8 mouse cellular contexts compared by ENCODE assay signal in genomic region chr5:146833673-146834201, GRCm38 (mm10). TPM values are rescaled to one million over a fixed set of nuclear protein-coding genes. Genes with fewer than 3 reads are reported as not detected.
DNase-seq lines count a peak whose midpoint lies in the region; ATAC-seq and TF ChIP-seq lines count a peak whose summit lies in the region.

No protein-coding gene starts in this region.

- ATAC-seq in kidney, postnatal 0 days (replicated peaks; ENCODE audit: low FRiP score, low read depth): no peak
- ATAC-seq in hindbrain, postnatal 0 days: no peak
- no peak for ATAC-seq in midbrain, embryonic 16.5 days

- no peaks in the 10 kb centered on the region for H3K27me3 ChIP-seq in kidney, postnatal 0 days (ENCODE audit: insufficient read depth, low read length)
- H3K27me3 ChIP-seq in embryonic facial prominence, embryonic 10.5 days (replicated peaks; ENCODE audit: low read depth, poor library complexity, severe bottlenecking): no peaks in the 10 kb centered on the region
- no peaks in the 10 kb centered on the region for H3K27me3 ChIP-seq in hindbrain, postnatal 0 days (ENCODE audit: insufficient read depth, low read length)
- H3K27me3 ChIP-seq in midbrain, embryonic 16.5 days (ENCODE audit: control insufficient read depth, insufficient read depth, low read depth, low read length): no peaks in the 10 kb centered on the region

- 14% methylated on average over 8 of the region's 8 CpGs for WGBS in kidney, postnatal 0 days
- 24% methylated on average over 8 of the region's 8 CpGs for WGBS in embryonic facial prominence, embryonic 10.5 days
- 22% methylated on average over 8 of the region's 8 CpGs for WGBS in hindbrain, postnatal 0 days
- 26% methylated on average over 8 of the region's 8 CpGs for WGBS in midbrain, embryonic 16.5 days

- DNase-seq in kidney, postnatal 0 days (ENCODE audit: low spot score): no peak
- DNase-seq in kidney, postnatal 14 days: no peak
- DNase-seq in embryonic facial prominence, embryonic 10.5 days (ENCODE audit: low spot score): no peak
- no peak for DNase-seq in hindbrain, postnatal 0 days (ENCODE audit: low spot score)
- DNase-seq in right cerebral cortex, postnatal 4 days: no peak
- no peak for DNase-seq in natural killer cell, adult 2 months (ENCODE audit: low spot score in 2 of 2)
- DNase-seq in embryo, embryonic 9.5 days (ENCODE audit: extremely low spot score): no peak

- peaks cover 32% of the 10 kb centered on the region for H3K36me3 ChIP-seq in kidney, postnatal 0 days (ENCODE audit: insufficient read depth, low read length)
- H3K36me3 ChIP-seq in embryonic facial prominence, embryonic 10.5 days (replicated peaks): peaks cover 48% of the 10 kb centered on the region
- peaks cover 31% of the 10 kb centered on the region; the same call in 1 of the 2 replicates for H3K36me3 ChIP-seq in hindbrain, postnatal 0 days (ENCODE audit: insufficient read depth, low read length)
- H3K36me3 ChIP-seq in midbrain, embryonic 16.5 days (ENCODE audit: control insufficient read depth, insufficient read depth, low read length): peaks cover 16% of the 10 kb centered on the region

- H3K27ac ChIP-seq in kidney, postnatal 0 days: peak overlapping the region; percentile 88; the same call in 1 of the 2 replicates
- peak overlapping the region; percentile 99 for H3K27ac ChIP-seq in embryonic facial prominence, embryonic 10.5 days (replicated peaks)
- peak overlapping the region; percentile 89; the same call in 1 of the 2 replicates for H3K27ac ChIP-seq in hindbrain, postnatal 0 days
- peak overlapping the region; percentile 94; the same call in 1 of the 2 replicates for H3K27ac ChIP-seq in midbrain, embryonic 16.5 days (ENCODE audit: low read length)

- H3K9ac ChIP-seq in kidney, postnatal 0 days (ENCODE audit: low read depth, low read length): peak overlapping the region; percentile 96
- peak overlapping the region; percentile 80 for H3K9ac ChIP-seq in hindbrain, postnatal 0 days (replicated peaks; ENCODE audit: low read length)
- H3K9ac ChIP-seq in midbrain, embryonic 16.5 days (ENCODE audit: low read depth, low read length): peak overlapping the region; percentile 98

- TF ChIP-seq CTCF in kidney, postnatal 0 days (IDR thresholded peaks at IDR 0.05; ENCODE audit: low read depth): no peak
- TF ChIP-seq CTCF in hindbrain, postnatal 0 days (IDR thresholded peaks at IDR 0.05; ENCODE audit: low read depth): no peak

- peak overlapping the region; percentile 67 for H3K4me2 ChIP-seq in kidney, postnatal 0 days (ENCODE audit: low read length)
- H3K4me2 ChIP-seq in hindbrain, postnatal 0 days (ENCODE audit: low read depth, low read length): peak overlapping the region; percentile 83
- H3K4me2 ChIP-seq in midbrain, embryonic 16.5 days (ENCODE audit: low read length): peak overlapping the region; percentile 76

- no peaks in the 10 kb centered on the region for H3K9me3 ChIP-seq in kidney, postnatal 0 days (replicated peaks; ENCODE audit: low read length)
- no peaks in the 10 kb centered on the region for H3K9me3 ChIP-seq in embryonic facial prominence, embryonic 10.5 days
- no peaks in the 10 kb centered on the region for H3K9me3 ChIP-seq in hindbrain, postnatal 0 days (ENCODE audit: low read length)
- no peaks in the 10 kb centered on the region for H3K9me3 ChIP-seq in midbrain, embryonic 16.5 days (replicated peaks; ENCODE audit: control insufficient read depth, low read length, poor library complexity, severe bottlenecking)

- peak overlapping the region; percentile 93 for H3K4me3 ChIP-seq in kidney, postnatal 0 days (replicated peaks; ENCODE audit: low read depth, low read length)
- peak overlapping the region; percentile 99 for H3K4me3 ChIP-seq in embryonic facial prominence, embryonic 10.5 days
- peak overlapping the region; percentile 58 for H3K4me3 ChIP-seq in hindbrain, postnatal 0 days (ENCODE audit: low read length)
- peak overlapping the region; percentile 88 for H3K4me3 ChIP-seq in midbrain, embryonic 16.5 days (ENCODE audit: low read depth, low read length)

- H3K4me1 ChIP-seq in kidney, postnatal 0 days (replicated peaks; ENCODE audit: insufficient read depth, low read length): peaks cover 6% of the 10 kb centered on the region; the same call in 1 of the 2 replicates
- peaks cover 13% of the 10 kb centered on the region for H3K4me1 ChIP-seq in embryonic facial prominence, embryonic 10.5 days
- peaks cover 9% of the 10 kb centered on the region for H3K4me1 ChIP-seq in hindbrain, postnatal 0 days (ENCODE audit: insufficient read depth, low read length)
- peaks cover 12% of the 10 kb centered on the region for H3K4me1 ChIP-seq in midbrain, embryonic 16.5 days (ENCODE audit: control insufficient read depth, insufficient read depth, low read length)

RNA-seq across cellular contexts. Expression of gene Rpl21, which starts 1.0 kb away (rescaled TPM):
- polyA plus RNA-seq in kidney, postnatal 0 days (2015; fragmentation: Nextera tagmentation; extraction: Ambion mirVana): 604 and 688 TPM in 2 replicates
- polyA plus RNA-seq in embryonic facial prominence, embryonic 10.5 days (2016; fragmentation: Nextera tagmentation; extraction: Ambion mirVana): 546 and 551 TPM in 2 replicates
- total RNA-seq in hindbrain, postnatal 0 days (2014; rRNA removed): 148 and 151 TPM in 2 replicates
- polyA plus RNA-seq in hindbrain, postnatal 0 days (2015; fragmentation: Nextera tagmentation; extraction: Ambion mirVana): 346 and 347 TPM in 2 replicates
- polyA plus RNA-seq in midbrain, embryonic 16.5 days (2015; fragmentation: Nextera tagmentation; extraction: Ambion mirVana): 300 and 310 TPM in 2 replicates

RNA-seq across cellular contexts. Expression of gene Rasl11a, which starts 11.1 kb away (rescaled TPM):
- polyA plus RNA-seq in kidney, postnatal 0 days (2015; fragmentation: Nextera tagmentation; extraction: Ambion mirVana): 112 and 115 TPM in 2 replicates
- 33.3 and 34.6 TPM in 2 replicates for polyA plus RNA-seq in embryonic facial prominence, embryonic 10.5 days (2016; fragmentation: Nextera tagmentation; extraction: Ambion mirVana)
- total RNA-seq in hindbrain, postnatal 0 days (2014; rRNA removed): 13.3 and 15.4 TPM in 2 replicates
- 13.2 and 13.9 TPM in 2 replicates for polyA plus RNA-seq in hindbrain, postnatal 0 days (2015; fragmentation: Nextera tagmentation; extraction: Ambion mirVana)
- polyA plus RNA-seq in midbrain, embryonic 16.5 days (2015; fragmentation: Nextera tagmentation; extraction: Ambion mirVana): 10.2 and 10.8 TPM in 2 replicates

RNA-seq across cellular contexts. Expression of gene Usp12, which starts 38.9 kb away (rescaled TPM):
- polyA plus RNA-seq in kidney, postnatal 0 days (2015; fragmentation: Nextera tagmentation; extraction: Ambion mirVana): 18.7 and 20.0 TPM in 2 replicates
- 14.7 and 15.4 TPM in 2 replicates for polyA plus RNA-seq in embryonic facial prominence, embryonic 10.5 days (2016; fragmentation: Nextera tagmentation; extraction: Ambion mirVana)
- total RNA-seq in hindbrain, postnatal 0 days (2014; rRNA removed): 15.5 and 20.7 TPM in 2 replicates
- 13.2 TPM in 2 replicates for polyA plus RNA-seq in hindbrain, postnatal 0 days (2015; fragmentation: Nextera tagmentation; extraction: Ambion mirVana)
- 14.5 and 16.6 TPM in 2 replicates for polyA plus RNA-seq in midbrain, embryonic 16.5 days (2015; fragmentation: Nextera tagmentation; extraction: Ambion mirVana)
